Mouse (Mus musculus): ENCODE data around the gene Lsamp. TPM values are rescaled to one million over a fixed set of nuclear protein-coding genes. Genes with fewer than 3 reads are reported as not detected.
A peak's percentile ranks its signal among the peaks of the same experiment; 100 is the strongest.

Gene Lsamp
- polyA plus RNA-seq, 1 experiment from 2014 or later: 2.1 TPM

DNA sequence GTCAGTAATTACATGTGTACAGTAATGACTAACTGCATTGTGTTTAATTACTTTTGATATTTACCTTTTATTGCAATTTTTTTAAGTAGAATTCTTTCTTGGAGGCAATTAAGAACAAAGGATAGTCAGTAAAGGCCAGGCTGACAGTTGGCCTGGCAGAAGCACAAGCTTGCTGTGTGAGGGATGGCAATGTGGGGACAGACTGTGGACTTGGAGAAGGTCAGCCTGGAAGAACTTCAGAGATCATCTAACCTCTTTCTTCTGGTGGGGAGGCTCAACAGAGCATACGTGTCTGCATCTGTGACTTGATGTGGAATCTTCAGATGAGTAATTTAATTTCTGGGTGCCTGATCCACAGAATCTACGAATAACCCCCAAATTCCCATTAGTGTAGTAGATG lies 1669.1 kb downstream of the Lsamp start:
- WGBS: 93% methylated on average over 2 of the region's 2 CpGs
- no peaks in the 10 kb centered on the region for H3K9me3 ChIP-seq (replicated peaks)
- H3K4me1 ChIP-seq: no peaks in the 10 kb centered on the region
- no peaks in the 10 kb centered on the region for H3K27me3 ChIP-seq (ENCODE audit: low read depth, poor library complexity, severe bottlenecking)
- no peak for DNase-seq (ENCODE audit: low spot score)
- H3K36me3 ChIP-seq: no peaks in the 10 kb centered on the region
- H3K27ac ChIP-seq: no peak overlapping the region
- no peak overlapping the region for H3K4me3 ChIP-seq

DNA sequence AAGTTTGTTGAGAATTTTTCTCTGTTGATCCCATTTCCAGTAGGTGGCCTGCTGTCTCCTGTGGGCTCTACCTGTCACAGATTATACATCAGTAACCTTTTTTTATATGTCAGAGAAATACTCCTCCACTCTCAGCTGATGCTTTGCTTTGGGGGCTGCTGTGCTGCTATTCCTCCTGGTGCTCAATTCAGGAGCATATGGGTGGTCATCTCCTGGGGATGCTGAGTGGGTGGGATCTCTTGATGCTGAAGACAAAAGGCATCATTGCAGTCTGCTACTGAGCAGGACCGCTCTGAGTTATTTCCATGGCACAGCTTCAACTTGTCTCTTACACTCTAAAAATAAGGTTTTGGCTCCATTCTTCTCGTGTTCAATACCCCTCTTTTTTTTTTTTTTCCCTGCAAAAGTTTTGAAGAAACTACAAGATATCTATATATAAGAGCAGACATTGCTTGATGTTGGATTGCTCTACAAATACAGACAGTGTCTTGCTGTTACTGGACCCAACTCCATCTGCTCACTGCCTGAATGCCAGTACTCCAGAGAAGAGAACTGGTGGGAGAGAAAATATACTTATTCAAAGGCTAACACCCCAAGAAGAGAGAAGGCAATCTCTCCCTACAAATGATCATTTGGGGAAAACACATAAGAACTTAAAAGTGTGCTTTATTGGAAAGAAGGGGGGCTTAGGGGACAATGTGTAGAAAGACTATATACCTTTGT lies 1690.3 kb downstream of the Lsamp start:
- no peaks in the 10 kb centered on the region for H3K9me3 ChIP-seq (replicated peaks)
- WGBS: 86% methylated on average over 2 of the region's 2 CpGs
- H3K4me3 ChIP-seq: no peak overlapping the region
- H3K4me1 ChIP-seq: no peaks in the 10 kb centered on the region
- DNase-seq (ENCODE audit: low spot score): no peak
- no peaks in the 10 kb centered on the region for H3K27me3 ChIP-seq (ENCODE audit: low read depth, poor library complexity, severe bottlenecking)
- H3K36me3 ChIP-seq: no peaks in the 10 kb centered on the region
- H3K27ac ChIP-seq: no peak overlapping the region

GRCm38 (mm10) chr16:41675774-41676173 lies 1691.6 kb downstream of the Lsamp start:
- H3K36me3 ChIP-seq: no peaks in the 10 kb centered on the region
- no peak for DNase-seq (ENCODE audit: low spot score)
- H3K4me1 ChIP-seq: no peaks in the 10 kb centered on the region
- no peak overlapping the region for H3K4me3 ChIP-seq
- no peak overlapping the region for H3K27ac ChIP-seq
- no peaks in the 10 kb centered on the region for H3K27me3 ChIP-seq (ENCODE audit: low read depth, poor library complexity, severe bottlenecking)
- 94% methylated on average over 3 of the region's 3 CpGs for WGBS
- no peaks in the 10 kb centered on the region for H3K9me3 ChIP-seq (replicated peaks)

DNA sequence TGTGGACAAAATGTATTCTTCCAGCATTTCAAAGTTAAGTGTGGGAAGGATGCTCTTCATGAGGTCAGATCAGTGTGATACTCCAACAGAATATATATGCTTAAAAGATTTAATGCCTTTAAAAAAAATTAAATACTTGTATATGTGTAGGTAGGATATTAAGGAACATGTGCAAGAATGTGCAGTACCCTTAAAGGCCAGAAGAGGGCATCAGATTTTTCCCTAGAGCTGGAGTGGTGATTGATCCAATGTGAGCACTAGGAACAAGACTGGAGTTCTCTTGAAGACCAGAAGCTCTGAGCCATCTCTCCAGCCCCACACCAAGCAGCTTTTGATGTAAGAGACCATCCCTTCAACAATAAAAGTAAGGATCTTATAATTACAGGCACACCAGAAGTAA lies 1708.3 kb downstream of the Lsamp start:
- H3K9me3 ChIP-seq (replicated peaks): no peaks in the 10 kb centered on the region
- H3K27ac ChIP-seq: no peak overlapping the region
- no peaks in the 10 kb centered on the region for H3K4me1 ChIP-seq
- no peaks in the 10 kb centered on the region for H3K36me3 ChIP-seq
- DNase-seq (ENCODE audit: low spot score): no peak
- no peak overlapping the region for H3K4me3 ChIP-seq
- no peaks in the 10 kb centered on the region for H3K27me3 ChIP-seq (ENCODE audit: low read depth, poor library complexity, severe bottlenecking)

DNA sequence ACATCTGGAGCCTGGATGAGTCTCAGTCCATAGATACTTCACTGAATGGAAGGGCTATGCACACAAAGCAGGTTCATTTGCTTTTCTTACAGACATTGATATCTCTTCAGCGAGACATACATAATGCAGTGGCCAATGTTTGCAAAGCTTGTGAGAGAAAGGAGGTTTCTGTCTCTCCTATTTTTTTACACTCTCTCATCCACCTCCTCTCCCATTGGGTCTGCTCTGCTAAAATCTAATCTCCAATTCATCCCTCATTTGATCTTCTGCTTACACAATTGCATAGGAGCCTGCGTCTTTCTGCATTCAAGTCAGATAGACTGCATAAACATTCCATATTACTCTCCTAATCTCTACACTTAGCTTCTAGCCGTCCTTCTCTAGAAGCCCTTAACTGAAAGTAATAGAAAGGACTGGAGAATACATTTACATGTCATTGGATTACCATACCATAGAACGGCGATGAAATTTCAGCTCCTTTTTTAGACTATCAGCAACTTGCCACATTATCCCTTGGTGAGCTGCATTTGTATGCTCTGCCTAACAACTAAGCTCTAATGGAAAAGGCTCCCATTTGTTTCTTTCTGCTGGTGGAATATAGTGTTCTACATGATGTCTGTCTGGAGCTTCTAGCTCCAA lies 1717.7 kb downstream of the Lsamp start:
- Histone ChIP-seq H3K36me3 (no peaks in the 10 kb centered on the region), H3K9me3 (replicated peaks) (no peaks in the 10 kb centered on the region), H3K27ac (no peak overlapping the region), H3K4me1 (no peaks in the 10 kb centered on the region), H3K4me3 (no peak overlapping the region), H3K27me3 (ENCODE audit: low read depth, poor library complexity, severe bottlenecking) (no peaks in the 10 kb centered on the region)
- WGBS: 92% methylated on average over 5 of the region's 5 CpGs
- DNase-seq (ENCODE audit: low spot score): no peak

- H3K36me3 ChIP-seq: no peaks in the 10 kb centered on the region
- no peaks in the 10 kb centered on the region for H3K4me1 ChIP-seq
Measured at GRCm38 (mm10) chr16:41728900-41729585, 1744.9 kb downstream of the Lsamp start.

GRCm38 (mm10) chr16:41729911-41730310 lies 1745.8 kb downstream of the Lsamp start:
- 96% methylated on average over 1 of the region's 1 CpGs for WGBS
- Histone ChIP-seq H3K36me3 (no peaks in the 10 kb centered on the region), H3K9me3 (replicated peaks) (no peaks in the 10 kb centered on the region), H3K27ac (no peak overlapping the region), H3K4me1 (no peaks in the 10 kb centered on the region), H3K4me3 (no peak overlapping the region), H3K27me3 (ENCODE audit: low read depth, poor library complexity, severe bottlenecking) (no peaks in the 10 kb centered on the region)
- DNase-seq (ENCODE audit: low spot score): no peak

More at GRCm38 (mm10) chr16:41728900-41729585, 1744.9 kb downstream of the Lsamp start:
- no peak for DNase-seq (ENCODE audit: low spot score)
- no peak overlapping the region for H3K4me3 ChIP-seq
- H3K27me3 ChIP-seq (ENCODE audit: low read depth, poor library complexity, severe bottlenecking): no peaks in the 10 kb centered on the region
- no peaks in the 10 kb centered on the region for H3K9me3 ChIP-seq (replicated peaks)
- 92% methylated on average over 9 of the region's 9 CpGs for WGBS
- H3K27ac ChIP-seq: no peak overlapping the region

DNA sequence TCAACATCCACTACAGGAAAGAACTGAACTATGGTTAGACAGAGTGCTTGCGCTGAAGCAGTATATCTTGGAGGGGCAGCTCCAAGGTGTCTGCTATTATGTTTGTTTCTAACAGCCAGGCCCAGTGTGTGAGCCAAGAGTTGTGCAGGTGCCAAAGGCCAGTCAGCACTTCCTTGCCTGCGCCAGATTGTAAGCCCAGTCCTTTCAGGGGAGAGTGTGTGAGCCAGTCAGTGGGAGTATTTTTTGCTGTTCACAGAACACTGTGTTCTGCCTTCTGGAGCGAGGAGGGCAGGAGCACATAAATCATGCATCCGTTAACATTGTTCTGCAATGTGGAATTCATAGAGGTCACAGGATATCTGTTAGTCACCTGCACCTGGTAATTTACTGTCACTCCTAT lies 1760.9 kb downstream of the Lsamp start:
- DNase-seq (ENCODE audit: low spot score): peak; percentile 30

DNA sequence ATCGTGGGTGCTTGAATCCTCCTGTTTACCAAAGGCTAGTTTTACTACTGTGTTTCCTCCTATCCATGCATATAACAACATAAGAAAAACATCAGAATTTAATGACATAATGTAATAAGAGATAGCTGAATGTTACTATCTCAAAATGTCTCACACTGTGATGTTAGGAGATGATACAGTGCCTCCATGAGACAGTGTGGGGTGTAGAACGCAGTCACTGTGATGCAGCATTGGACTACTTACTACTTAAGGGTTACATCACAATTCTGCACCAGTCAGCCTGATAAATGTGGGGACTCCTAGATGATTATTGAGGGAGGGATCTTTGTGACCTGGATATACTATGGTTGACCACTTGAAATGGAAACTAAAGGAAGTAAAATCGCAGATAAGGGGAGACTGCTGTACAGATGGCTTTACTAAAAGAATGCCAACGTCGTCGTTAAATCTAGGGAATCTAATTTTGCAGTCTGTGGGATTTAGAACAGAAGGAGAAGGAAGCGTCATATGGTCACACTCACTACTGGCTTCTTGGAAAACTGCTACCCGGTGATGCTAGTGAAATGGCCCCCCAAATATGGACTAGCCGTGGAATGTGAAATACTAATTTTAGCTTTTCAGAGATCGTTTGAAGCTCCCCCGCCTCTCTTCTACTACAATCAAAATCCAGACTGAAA lies 1762.2 kb downstream of the Lsamp start:
- Histone ChIP-seq H3K27ac (no peak overlapping the region), H3K27me3 (ENCODE audit: low read depth, poor library complexity, severe bottlenecking) (no peaks in the 10 kb centered on the region), H3K36me3 (no peaks in the 10 kb centered on the region), H3K4me1 (peaks cover 5% of the 10 kb centered on the region; the same call in 1 of the 2 replicates), H3K4me3 (no peak overlapping the region), H3K9me3 (replicated peaks) (no peaks in the 10 kb centered on the region)
- DNase-seq (ENCODE audit: low spot score): no peak
- 85% methylated on average over 11 of the region's 11 CpGs for WGBS

More for the DNA sequence above, 1760.9 kb downstream of the Lsamp start:
- WGBS: 75% methylated on average over 4 of the region's 4 CpGs
- H3K4me1 ChIP-seq: peaks cover 5% of the 10 kb centered on the region; the same call in 1 of the 2 replicates
- H3K4me3 ChIP-seq: no peak overlapping the region
- H3K36me3 ChIP-seq: no peaks in the 10 kb centered on the region
- H3K27ac ChIP-seq: no peak overlapping the region
- no peaks in the 10 kb centered on the region for H3K27me3 ChIP-seq (ENCODE audit: low read depth, poor library complexity, severe bottlenecking)
- H3K9me3 ChIP-seq (replicated peaks): no peaks in the 10 kb centered on the region

- H3K4me3 ChIP-seq: no peak overlapping the region
- H3K27me3 ChIP-seq (ENCODE audit: low read depth, poor library complexity, severe bottlenecking): no peaks in the 10 kb centered on the region
- peaks cover 5% of the 10 kb centered on the region; the same call in 1 of the 2 replicates for H3K4me1 ChIP-seq
- WGBS: 92% methylated on average over 2 of the region's 2 CpGs
- no peaks in the 10 kb centered on the region for H3K36me3 ChIP-seq
- no peaks in the 10 kb centered on the region for H3K9me3 ChIP-seq (replicated peaks)
- no peak for DNase-seq (ENCODE audit: low spot score)
- no peak overlapping the region for H3K27ac ChIP-seq
Measured at GRCm38 (mm10) chr16:41747874-41748273, 1763.7 kb downstream of the Lsamp start.

GRCm38 (mm10) chr16:41748759-41749158 lies 1764.6 kb downstream of the Lsamp start:
- H3K9me3 ChIP-seq (replicated peaks): no peaks in the 10 kb centered on the region
- no peaks in the 10 kb centered on the region for H3K27me3 ChIP-seq (ENCODE audit: low read depth, poor library complexity, severe bottlenecking)
- no peak overlapping the region for H3K27ac ChIP-seq
- H3K36me3 ChIP-seq: no peaks in the 10 kb centered on the region
- no peak for DNase-seq (ENCODE audit: low spot score)
- H3K4me3 ChIP-seq: no peak overlapping the region
- WGBS: 100% methylated on average over 2 of the region's 2 CpGs
- peaks cover 5% of the 10 kb centered on the region; the same call in 1 of the 2 replicates for H3K4me1 ChIP-seq

- H3K27me3 ChIP-seq (ENCODE audit: low read depth, poor library complexity, severe bottlenecking): no peaks in the 10 kb centered on the region
- no peak overlapping the region for H3K27ac ChIP-seq
- no peaks in the 10 kb centered on the region for H3K4me1 ChIP-seq
- H3K4me3 ChIP-seq: no peak overlapping the region
- no peak for DNase-seq (ENCODE audit: low spot score)
- no peaks in the 10 kb centered on the region for H3K36me3 ChIP-seq
- 86% methylated on average over 6 of the region's 6 CpGs for WGBS
- no peaks in the 10 kb centered on the region for H3K9me3 ChIP-seq (replicated peaks)
Measured at GRCm38 (mm10) chr16:41764285-41764684, 1780.1 kb downstream of the Lsamp start.
